Mouse (Mus musculus) heart, embryonic 14.5 days (tissue): Measurements from ENCODE around the gene Paqr8. TPM values are rescaled to one million over a fixed set of nuclear protein-coding genes. Genes with fewer than 3 reads are reported as not detected.

Experiments used
- ATAC-seq: fragments of 200-750 bp; cut with Nextera tagmentation; 2 replicates; pipeline ENCODE4 v1.8.0; 2017; ENCODE audit warnings: low read depth, moderate TSS enrichment; ENCODE audit not compliant: insufficient number of reproducible peaks, insufficient read depth, low FRiP score
- H3K27ac ChIP-seq, 2 experiments: fragments of 200-500 bp in 1 of 2; fragments of 300-500 bp in 1 of 2; sonication (generic) in 1 of 2; replicated peaks in 1 of 2; 2 replicates each; pipeline ENCODE4 v1.5.1; 2012 to 2014; ENCODE audit warnings: low read depth in 2 of 2, low read length in 2 of 2, control low read depth in 1 of 2, mild to moderate bottlenecking in 1 of 2, mixed read lengths in 1 of 2; ENCODE audit not compliant: control insufficient read depth in 1 of 2, insufficient read depth in 1 of 2
- H3K27me3 ChIP-seq: fragments of 300-500 bp; sonication (generic); 2 replicates; pipeline ENCODE4 v1.6.1; 2014; ENCODE audit warnings: mild to moderate bottlenecking, low read length, control low read depth; ENCODE audit not compliant: control insufficient read depth, insufficient read depth
- H3K36me3 ChIP-seq: fragments of 300-500 bp; sonication (generic); 2 replicates; pipeline ENCODE4 v1.6.1; 2014; ENCODE audit warnings: mild to moderate bottlenecking, control low read depth, low read length, mixed read lengths; ENCODE audit not compliant: control insufficient read depth, insufficient read depth
- H3K4me1 ChIP-seq, 2 experiments: fragments of 200-500 bp in 1 of 2; fragments of 300-500 bp in 1 of 2; sonication (generic) in 1 of 2; 2 replicates each; pipeline ENCODE4 v1.6.1; 2012 to 2014; ENCODE audit warnings: low read length in 2 of 2, control low read depth in 1 of 2, mixed read lengths in 1 of 2; ENCODE audit not compliant: control insufficient read depth in 2 of 2, insufficient read depth in 2 of 2
- H3K4me2 ChIP-seq: fragments of 300-500 bp; sonication (generic); 2 replicates; pipeline ENCODE4 v1.6.1; 2014; ENCODE audit warnings: mild to moderate bottlenecking, low read length
- H3K4me3 ChIP-seq, 2 experiments: fragments of 200-500 bp in 1 of 2; fragments of 300-500 bp in 1 of 2; sonication (generic) in 1 of 2; 2 replicates each; pipeline ENCODE4 v1.5.1; 2012 to 2014; ENCODE audit warnings: low read length in 2 of 2, mild to moderate bottlenecking in 2 of 2, control low read depth in 1 of 2, low read depth in 1 of 2, moderate library complexity in 1 of 2; ENCODE audit not compliant: control insufficient read depth in 1 of 2, insufficient read depth in 1 of 2
- H3K9ac ChIP-seq: fragments of 300-500 bp; sonication (generic); 2 replicates; pipeline ENCODE4 v1.6.1; 2014; ENCODE audit warnings: mild to moderate bottlenecking, low read length
- H3K9me3 ChIP-seq: fragments of 300-500 bp; sonication (generic); 2 replicates; pipeline ENCODE4 v1.6.1; 2016; ENCODE audit warnings: low read length, control low read depth; ENCODE audit not compliant: control insufficient read depth
- WGBS: fragments of 180-500 bp; shearing (Covaris S2); extraction: QIAGEN DNeasy Blood & Tissue Kit; methylation state at CpG from one replicate; pipeline ENCODE4 v1.1.7; 2014; 5-methylcytosine and 5-hydroxymethylcytosine counted together
- polyA plus RNA-seq: library from polyadenylated mRNA; unstranded; fragments of >200 nt; fragmentation: Nextera tagmentation; extraction: Ambion mirVana; gene quantifications from 2 replicates; pipeline ENCODE4 v1.2.1, GENCODE M21; 2014

The Paqr8 gene
- polyA plus RNA-seq, 1 experiment from 2014 or later: 3.8 TPM

DNA sequence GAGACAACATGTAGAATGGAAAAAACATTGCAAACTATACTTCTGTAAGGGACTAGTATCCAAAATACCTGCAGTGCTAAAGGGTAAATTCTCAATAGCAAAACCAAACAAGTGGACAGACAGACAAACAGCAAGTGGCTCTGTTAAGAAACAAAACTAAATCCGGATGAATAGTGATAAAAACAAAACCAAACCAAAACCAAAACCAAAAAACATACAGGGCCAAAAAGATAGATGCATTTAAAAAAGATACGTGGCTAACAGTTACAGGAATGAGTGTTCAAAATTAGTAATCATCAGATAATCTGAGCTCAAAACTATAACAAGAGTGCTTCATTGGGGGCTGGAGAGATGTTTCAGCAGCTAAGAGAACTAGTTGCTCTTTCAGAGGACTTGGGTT is 79.2 kb downstream of the Paqr8 start:
- Histone ChIP-seq H3K9me3 (no peaks in the 10 kb centered on the region), H3K4me3 (no peak overlapping the region), H3K27ac (no peak overlapping the region), H3K9ac (no peak overlapping the region), H3K4me2 (no peak overlapping the region), H3K36me3 (no peaks in the 10 kb centered on the region), H3K27me3 (no peaks in the 10 kb centered on the region), H3K4me1 (no peaks in the 10 kb centered on the region)
- no peak for ATAC-seq
- WGBS: 75% methylated on average over 2 of the region's 2 CpGs

DNA sequence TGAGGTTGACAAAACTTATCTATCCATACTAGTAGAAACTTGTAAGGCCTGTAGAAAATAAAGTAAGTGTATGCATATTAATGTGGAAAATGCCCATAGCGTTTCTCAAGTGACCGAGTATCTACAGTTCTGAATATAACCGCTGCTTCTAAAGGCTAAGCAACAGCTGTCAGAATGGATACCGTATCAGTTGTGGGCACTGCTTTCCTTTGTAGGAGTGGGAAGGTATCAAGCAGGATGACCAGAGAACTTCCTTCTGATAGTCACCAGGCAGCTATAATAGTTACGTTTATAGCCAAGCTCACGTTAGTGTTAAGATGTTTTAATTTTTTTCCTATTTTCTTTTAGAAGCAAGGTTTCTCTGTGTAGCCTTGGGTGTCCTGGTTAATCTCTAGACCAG is 83.0 kb downstream of the Paqr8 start:
- no peak overlapping the region for H3K27ac ChIP-seq
- H3K4me2 ChIP-seq: no peak overlapping the region
- no peak overlapping the region for H3K4me3 ChIP-seq
- no peaks in the 10 kb centered on the region for H3K9me3 ChIP-seq
- ATAC-seq: no peak
- no peak overlapping the region for H3K9ac ChIP-seq
- no peaks in the 10 kb centered on the region for H3K27me3 ChIP-seq
- WGBS: 86% methylated on average over 6 of the region's 6 CpGs
- H3K36me3 ChIP-seq: no peaks in the 10 kb centered on the region
- no peaks in the 10 kb centered on the region for H3K4me1 ChIP-seq

DNA sequence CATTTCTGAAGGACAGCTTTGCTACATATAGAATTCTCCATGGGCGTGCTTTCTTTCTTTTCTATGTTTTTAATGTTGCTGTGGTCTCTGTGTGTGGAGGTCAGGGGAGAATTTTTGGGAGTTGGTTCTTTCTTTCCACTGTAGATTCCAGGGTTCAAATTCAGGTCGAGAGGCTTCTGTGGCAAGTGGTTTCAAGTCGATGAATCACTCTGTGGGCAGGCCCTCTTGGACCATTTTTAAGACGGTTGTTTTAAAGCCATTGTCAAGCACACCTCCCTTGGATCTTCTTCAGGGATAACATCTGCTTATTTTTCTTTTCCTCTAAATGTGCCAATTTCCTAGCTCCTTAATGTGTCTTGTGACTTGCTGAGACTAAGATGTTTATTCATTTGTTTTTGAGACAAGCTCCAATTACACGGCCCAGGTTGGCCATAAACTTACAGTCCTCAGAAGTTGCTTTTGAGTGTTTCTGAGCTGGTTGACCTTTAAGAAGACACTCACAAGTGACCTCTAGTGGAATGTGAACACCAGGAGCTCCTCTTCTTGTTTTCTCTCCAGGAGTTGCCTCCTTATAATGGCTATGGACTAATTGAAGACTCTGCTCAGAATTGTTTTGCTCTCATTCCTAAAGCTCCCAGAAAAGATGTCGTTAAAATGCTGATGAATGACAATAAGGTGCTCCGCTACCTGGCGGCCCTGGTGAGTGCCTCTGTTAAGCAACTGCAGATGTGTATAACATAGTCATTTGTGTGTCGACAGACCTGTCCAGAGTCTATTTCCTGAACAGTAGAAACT is 84.1 kb downstream of the Paqr8 start:
- Histone ChIP-seq H3K4me1 (no peaks in the 10 kb centered on the region), H3K4me2 (no peak overlapping the region), H3K4me3 (no peak overlapping the region), H3K9me3 (no peaks in the 10 kb centered on the region), H3K9ac (no peak overlapping the region), H3K27ac (no peak overlapping the region), H3K27me3 (no peaks in the 10 kb centered on the region), H3K36me3 (no peaks in the 10 kb centered on the region)
- WGBS: 69% methylated on average over 9 of the region's 9 CpGs
- no peak for ATAC-seq

DNA sequence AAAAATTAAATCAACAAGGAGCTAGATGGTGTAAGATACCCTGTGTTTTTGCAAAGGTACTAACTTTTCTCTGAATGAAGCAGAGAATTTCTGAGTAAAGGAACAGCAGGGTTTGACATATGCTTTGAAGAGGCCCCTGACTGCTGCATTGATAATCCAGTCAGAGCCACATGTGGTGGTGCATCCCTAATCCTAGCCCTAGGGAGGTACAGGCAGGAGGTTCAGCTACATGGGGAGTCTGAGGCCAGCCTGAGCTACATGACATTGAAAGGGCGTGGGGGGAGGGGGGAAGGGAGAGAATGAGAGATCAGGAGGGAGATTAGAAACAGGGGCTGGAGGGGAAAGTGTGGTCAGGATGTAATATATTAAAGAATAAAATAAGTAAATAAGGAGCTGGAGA is 90.1 kb downstream of the Paqr8 start:
- no peaks in the 10 kb centered on the region; a peak in 1 of 4 replicates for H3K4me1 ChIP-seq
- no peaks in the 10 kb centered on the region for H3K27me3 ChIP-seq
- H3K9me3 ChIP-seq: no peaks in the 10 kb centered on the region
- 64% methylated on average over 1 of the region's 1 CpGs for WGBS
- H3K9ac ChIP-seq: no peak overlapping the region
- no peak for ATAC-seq
- H3K4me2 ChIP-seq: no peak overlapping the region
- no peaks in the 10 kb centered on the region for H3K36me3 ChIP-seq
- H3K27ac ChIP-seq: no peak overlapping the region
- no peak overlapping the region for H3K4me3 ChIP-seq

DNA sequence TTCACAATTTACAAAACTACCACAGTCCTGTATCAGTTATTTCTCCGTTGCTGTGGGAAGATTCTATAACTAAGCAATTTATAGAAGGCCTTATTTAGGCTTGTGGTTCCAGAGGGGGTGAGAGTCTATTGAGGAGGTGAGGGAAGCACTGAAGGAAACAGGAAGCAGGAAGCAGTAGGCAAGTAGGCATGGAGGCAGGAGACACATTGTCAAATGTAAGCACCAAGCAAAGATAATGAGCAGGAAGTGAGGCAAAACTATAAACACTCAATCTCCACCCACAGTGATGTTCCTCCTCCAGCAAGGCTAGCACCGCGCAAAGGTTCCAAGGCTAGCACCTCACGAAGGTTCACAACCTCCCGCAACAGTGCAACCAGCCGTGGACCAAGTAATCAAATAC is 91.4 kb downstream of the Paqr8 start:
- H3K4me3 ChIP-seq: no peak overlapping the region
- no peak overlapping the region for H3K9ac ChIP-seq
- H3K4me1 ChIP-seq: no peaks in the 10 kb centered on the region; a peak in 1 of 4 replicates
- no peak overlapping the region for H3K4me2 ChIP-seq
- 84% methylated on average over 6 of the region's 6 CpGs for WGBS
- no peaks in the 10 kb centered on the region for H3K36me3 ChIP-seq
- no peaks in the 10 kb centered on the region for H3K9me3 ChIP-seq
- no peak for ATAC-seq
- no peaks in the 10 kb centered on the region for H3K27me3 ChIP-seq
- no peak overlapping the region for H3K27ac ChIP-seq

DNA sequence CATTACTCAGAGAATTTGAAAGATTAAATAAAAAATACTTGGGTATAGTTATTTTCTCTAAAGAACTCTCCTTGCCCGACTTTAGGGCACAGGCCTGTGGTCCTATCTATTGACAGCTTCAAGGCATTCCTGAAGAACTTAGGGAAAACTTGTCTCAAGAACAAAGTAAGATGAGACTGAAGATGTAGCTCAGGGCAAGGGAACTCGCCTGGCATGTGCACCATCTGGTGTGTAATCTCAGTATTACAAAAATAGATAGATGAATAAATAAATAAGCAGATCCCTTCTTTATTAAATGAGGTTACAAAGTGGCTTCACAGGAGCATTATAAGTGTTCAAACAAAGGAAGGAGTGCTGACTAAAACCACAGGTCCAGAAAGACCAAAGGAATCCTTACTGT is 93.7 kb downstream of the Paqr8 start:
- H3K9me3 ChIP-seq: no peaks in the 10 kb centered on the region
- no peak overlapping the region for H3K27ac ChIP-seq
- no peaks in the 10 kb centered on the region for H3K27me3 ChIP-seq
- no peak for ATAC-seq
- H3K4me2 ChIP-seq: no peak overlapping the region
- H3K36me3 ChIP-seq: no peaks in the 10 kb centered on the region
- no peak overlapping the region for H3K4me3 ChIP-seq
- no peaks in the 10 kb centered on the region; a peak in 1 of 4 replicates for H3K4me1 ChIP-seq
- H3K9ac ChIP-seq: no peak overlapping the region
- 77% methylated on average over 2 of the region's 2 CpGs for WGBS

DNA sequence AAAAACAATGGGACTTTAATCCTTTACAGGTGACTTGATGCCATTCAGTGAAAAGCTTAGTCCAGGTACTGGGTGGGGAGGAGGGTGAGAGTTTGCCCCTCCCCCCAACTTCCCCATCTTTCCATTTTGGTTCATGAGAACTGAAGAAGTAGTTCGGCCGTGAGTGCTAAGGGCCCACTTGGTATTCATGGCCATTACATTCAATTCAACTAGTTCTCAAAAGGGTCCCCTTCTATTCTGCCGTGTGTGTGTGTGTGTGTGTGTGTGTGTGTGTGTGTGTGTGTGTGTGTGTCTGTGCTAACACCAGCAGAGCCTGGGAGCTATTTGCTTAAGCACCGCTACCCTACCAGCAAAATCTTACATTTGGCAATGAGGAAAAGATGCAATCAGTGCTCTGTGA is 94.2 kb downstream of the Paqr8 start:
- WGBS: 66% methylated on average over 4 of the region's 4 CpGs
- no peak for ATAC-seq
- Histone ChIP-seq H3K36me3 (no peaks in the 10 kb centered on the region), H3K9me3 (no peaks in the 10 kb centered on the region), H3K4me1 (no peaks in the 10 kb centered on the region; a peak in 1 of 4 replicates), H3K4me3 (no peak overlapping the region), H3K9ac (no peak overlapping the region), H3K4me2 (no peak overlapping the region), H3K27ac (no peak overlapping the region), H3K27me3 (no peaks in the 10 kb centered on the region)
